Mouse (Mus musculus) layer of hippocampus, adult 18-20 months (tissue): ENCODE measurements around the gene Gm20503. TPM values are rescaled to one million over a fixed set of nuclear protein-coding genes. Genes with fewer than 3 reads are reported as not detected.

ENCODE experiments used
- DNase-seq, 2 experiments: peaks; one replicate each; pipeline ENCODE4 v3.0.0; 2022; ENCODE audit warnings: low spot score in 2 of 2
- total RNA-seq, 2 experiments: library from RNA; stranded (reverse); gene quantifications; 2 replicates each; pipeline ENCODE4 v1.2.3; 2021

The Gm20503 gene
- total RNA-seq, 2 experiments from 2014 or later = 2.6 to 3.6 TPM

GRCm38 (mm10) chr4:59007016-59007415, 4.0 kb downstream of the Gm20503 start:
- no peak for DNase-seq

- DNase-seq = no peak
These were observed 5.0 kb downstream of the Gm20503 start for GRCm38 (mm10) chr4:59007974-59008373.

GRCm38 (mm10) chr4:59009186-59009585, 6.2 kb downstream of the Gm20503 start:
- DNase-seq = no peak

- no peak for DNase-seq
These were observed 6.7 kb downstream of the Gm20503 start for GRCm38 (mm10) chr4:59009696-59010095.

- no peak for DNase-seq
These were observed 8.4 kb downstream of the Gm20503 start for GRCm38 (mm10) chr4:59011446-59011845.

- DNase-seq = no peak
These were observed 12.2 kb downstream of the Gm20503 start for GRCm38 (mm10) chr4:59015181-59015580.

GRCm38 (mm10) chr4:59016922-59017321, 13.9 kb downstream of the Gm20503 start:
- no peak for DNase-seq

GRCm38 (mm10) chr4:59034325-59034917, 31.4 kb downstream of the Gm20503 start:
- no peak for DNase-seq

- peak; percentile 51 to 74 for DNase-seq
These were observed 32.1 kb downstream of the Gm20503 start, which contains the start of gene Gng10 for GRCm38 (mm10) chr4:59034918-59035785. Gene Gng10 (plus strand): TSS chr4:59035088.

- DNase-seq = peak in 1 of 2 experiments; percentile 19
These were observed 32.9 kb downstream of the Gm20503 start for GRCm38 (mm10) chr4:59035786-59036350.

GRCm38 (mm10) chr4:59036490-59037127, 33.6 kb downstream of the Gm20503 start:
- peak; percentile 46 to 75 for DNase-seq

- no peak for DNase-seq
These were observed 34.5 kb downstream of the Gm20503 start for GRCm38 (mm10) chr4:59037525-59037924.

- DNase-seq = no peak
These were observed 37.6 kb downstream of the Gm20503 start for GRCm38 (mm10) chr4:59040397-59041287.

- no peak for DNase-seq
These were observed 40.1 kb downstream of the Gm20503 start for GRCm38 (mm10) chr4:59043074-59043473.

GRCm38 (mm10) chr4:59043891-59044290, 40.9 kb downstream of the Gm20503 start:
- no peak for DNase-seq

GRCm38 (mm10) chr4:59047222-59047621, 44.2 kb downstream of the Gm20503 start:
- no peak for DNase-seq

- no peak for DNase-seq
These were observed 48.1 kb downstream of the Gm20503 start for GRCm38 (mm10) chr4:59051081-59051480.

GRCm38 (mm10) chr4:59057929-59058328, 54.9 kb downstream of the Gm20503 start:
- DNase-seq = no peak

- DNase-seq = no peak
These were observed 59.5 kb downstream of the Gm20503 start for GRCm38 (mm10) chr4:59062526-59062925.

- no peak for DNase-seq
These were observed 66.3 kb downstream of the Gm20503 start for GRCm38 (mm10) chr4:59069276-59069675.

GRCm38 (mm10) chr4:59083430-59083829, 80.4 kb downstream of the Gm20503 start:
- DNase-seq = no peak
